Mouse (Mus musculus) lung, embryonic 14.5 days (tissue): ENCODE results near the gene Tiam2. TPM values are rescaled to one million over a fixed set of nuclear protein-coding genes. Genes with fewer than 3 reads are reported as not detected.

Source experiments
- ATAC-seq: fragments of 200-750 bp; cut with Nextera tagmentation; 2 replicates; pipeline ENCODE4 v1.8.0; 2017; ENCODE audit warnings: mild to moderate bottlenecking, moderate TSS enrichment, moderate library complexity; ENCODE audit not compliant: insufficient read depth
- DNase-seq: peaks from one replicate; pipeline ENCODE4 v3.0.0-alpha.2; 2015
- H3K27ac ChIP-seq: fragments of 300-500 bp; sonication (generic); 2 replicates; pipeline ENCODE4 v1.5.1; 2014; ENCODE audit warnings: low read depth, mild to moderate bottlenecking, moderate library complexity
- H3K27me3 ChIP-seq: fragments of 300-500 bp; sonication (generic); 2 replicates; pipeline ENCODE4 v1.6.1; 2014; ENCODE audit warnings: low read length, control low read depth; ENCODE audit not compliant: insufficient read depth
- H3K36me3 ChIP-seq: fragments of 300-500 bp; sonication (generic); 2 replicates; pipeline ENCODE4 v1.6.1; 2014; ENCODE audit warnings: control low read depth; ENCODE audit not compliant: insufficient read depth
- H3K4me1 ChIP-seq: fragments of 300-500 bp; sonication (generic); 2 replicates; pipeline ENCODE4 v1.6.1; 2014; ENCODE audit warnings: antibody characterized with exemption, control low read depth; ENCODE audit not compliant: insufficient read depth
- H3K4me2 ChIP-seq: fragments of 300-500 bp; sonication (generic); 2 replicates; pipeline ENCODE4 v1.6.1; 2014; ENCODE audit warnings: mild to moderate bottlenecking
- H3K4me3 ChIP-seq: fragments of 300-500 bp; sonication (generic); 2 replicates; pipeline ENCODE4 v1.5.1; 2014; ENCODE audit warnings: low read depth, low read length
- H3K9ac ChIP-seq: fragments of 300-500 bp; sonication (generic); 2 replicates; pipeline ENCODE4 v1.6.1; 2014
- H3K9me3 ChIP-seq: fragments of 300-500 bp; sonication (generic); 2 replicates; pipeline ENCODE4 v1.6.1; 2016; ENCODE audit warnings: low read depth, low read length, control low read depth
- CTCF ChIP-seq: IDR thresholded peaks from 2 replicates; pipeline ENCODE4 v1.5.1; 2016; ENCODE audit warnings: antibody characterized with exemption, low read depth
- WGBS: fragments of 180-500 bp; shearing (Covaris S2); extraction: QIAGEN DNeasy Blood & Tissue Kit; methylation state at CpG from one replicate; pipeline ENCODE4 v1.1.7; 2014; 5-methylcytosine and 5-hydroxymethylcytosine counted together
- polyA plus RNA-seq: library from polyadenylated mRNA; unstranded; fragments of >200 nt; fragmentation: Nextera tagmentation; extraction: Ambion mirVana; gene quantifications from 2 replicates; pipeline ENCODE4 v1.2.1, GENCODE M21; 2014

Gene Tiam2
- polyA plus RNA-seq, 1 experiment from 2014 or later, result 7.3 TPM

- Histone ChIP-seq H3K4me3 (no peak overlapping the region), H3K9ac (no peak overlapping the region), H3K36me3 (no peaks in the 10 kb centered on the region), H3K4me2 (no peak overlapping the region), H3K27ac (no peak overlapping the region), H3K9me3 (no peaks in the 10 kb centered on the region), H3K4me1 (no peaks in the 10 kb centered on the region), H3K27me3 (no peaks in the 10 kb centered on the region)
- no peak for TF ChIP-seq CTCF
- ATAC-seq (0 out of 2 replicates have a peak, but pooled peaks have one; percentile 14), DNase-seq (no peak)
- 18% methylated on average over 2 of the region's 2 CpGs for WGBS
Measured at GRCm38 (mm10) chr17:3378606-3379005, 52.2 kb downstream of the Tiam2 start.

- ATAC-seq, result peak; percentile 47; the same call in 1 of the 2 replicates
- no peaks in the 10 kb centered on the region for H3K27me3 ChIP-seq
- H3K9me3 ChIP-seq, result no peaks in the 10 kb centered on the region
- H3K4me1 ChIP-seq, result no peaks in the 10 kb centered on the region
- H3K9ac ChIP-seq, result no peak overlapping the region
- no peaks in the 10 kb centered on the region for H3K36me3 ChIP-seq
- WGBS, result 25% methylated on average over 9 of the region's 13 CpGs
- DNase-seq, result peak; percentile 55
- H3K27ac ChIP-seq, result no peak overlapping the region
- H3K4me3 ChIP-seq, result no peak overlapping the region
- TF ChIP-seq CTCF, result no peak
- no peak overlapping the region for H3K4me2 ChIP-seq
Measured at GRCm38 (mm10) chr17:3379753-3380588, 53.6 kb downstream of the Tiam2 start.

GRCm38 (mm10) chr17:3385391-3385790, 59.0 kb downstream of the Tiam2 start:
- 73% methylated on average over 1 of the region's 1 CpGs for WGBS
- H3K4me3 ChIP-seq, result no peak overlapping the region
- no peak overlapping the region for H3K4me2 ChIP-seq
- no peak overlapping the region for H3K9ac ChIP-seq
- DNase-seq (no peak), ATAC-seq (no peak)
- no peaks in the 10 kb centered on the region for H3K36me3 ChIP-seq
- no peak overlapping the region for H3K27ac ChIP-seq
- no peaks in the 10 kb centered on the region for H3K27me3 ChIP-seq
- no peaks in the 10 kb centered on the region for H3K9me3 ChIP-seq
- no peaks in the 10 kb centered on the region for H3K4me1 ChIP-seq
- no peak for TF ChIP-seq CTCF

- ATAC-seq (no peak), DNase-seq (no peak)
- Histone ChIP-seq H3K36me3 (no peaks in the 10 kb centered on the region), H3K4me2 (no peak overlapping the region), H3K9ac (no peak overlapping the region), H3K4me1 (no peaks in the 10 kb centered on the region), H3K4me3 (no peak overlapping the region), H3K27me3 (no peaks in the 10 kb centered on the region), H3K9me3 (no peaks in the 10 kb centered on the region), H3K27ac (no peak overlapping the region)
- TF ChIP-seq CTCF, result no peak
- 43% methylated on average over 4 of the region's 4 CpGs for WGBS
Measured at GRCm38 (mm10) chr17:3387819-3388218, 61.4 kb downstream of the Tiam2 start.

- H3K4me3 ChIP-seq, result no peak overlapping the region
- H3K27me3 ChIP-seq, result no peaks in the 10 kb centered on the region
- no peak overlapping the region for H3K27ac ChIP-seq
- H3K4me2 ChIP-seq, result no peak overlapping the region
- ATAC-seq (no peak), DNase-seq (no peak)
- no peak for TF ChIP-seq CTCF
- H3K4me1 ChIP-seq, result no peaks in the 10 kb centered on the region
- H3K9ac ChIP-seq, result no peak overlapping the region
- no peaks in the 10 kb centered on the region for H3K36me3 ChIP-seq
- 75% methylated on average over 4 of the region's 4 CpGs for WGBS
- no peaks in the 10 kb centered on the region for H3K9me3 ChIP-seq
Measured at GRCm38 (mm10) chr17:3389741-3390140, 63.4 kb downstream of the Tiam2 start.

GRCm38 (mm10) chr17:3393981-3394380, 67.6 kb downstream of the Tiam2 start:
- no peaks in the 10 kb centered on the region for H3K36me3 ChIP-seq

GRCm38 (mm10) chr17:3394985-3395384, 68.6 kb downstream of the Tiam2 start:
- ATAC-seq (no peak), DNase-seq (no peak)
- Histone ChIP-seq H3K27me3 (no peaks in the 10 kb centered on the region), H3K4me3 (no peak overlapping the region), H3K36me3 (no peaks in the 10 kb centered on the region), H3K27ac (no peak overlapping the region), H3K4me1 (no peaks in the 10 kb centered on the region), H3K9me3 (no peaks in the 10 kb centered on the region), H3K9ac (no peak overlapping the region), H3K4me2 (no peak overlapping the region)
- TF ChIP-seq CTCF, result no peak
- 75% methylated on average over 2 of the region's 2 CpGs for WGBS

More at GRCm38 (mm10) chr17:3393981-3394380, 67.6 kb downstream of the Tiam2 start:
- no peak overlapping the region for H3K9ac ChIP-seq
- ATAC-seq, result no peak
- H3K4me3 ChIP-seq, result no peak overlapping the region
- H3K27ac ChIP-seq, result no peak overlapping the region
- no peak overlapping the region for H3K4me2 ChIP-seq
- H3K4me1 ChIP-seq, result no peaks in the 10 kb centered on the region
- H3K9me3 ChIP-seq, result no peaks in the 10 kb centered on the region
- no peaks in the 10 kb centered on the region for H3K27me3 ChIP-seq
- no peak for DNase-seq
- no peak for TF ChIP-seq CTCF
- WGBS, result 87% methylated on average over 2 of the region's 2 CpGs
